Comparison of ENCODE assay signal across 9 mouse cellular contexts in genomic region chr10:122318886-122319285, GRCm38 (mm10).
A peak's percentile ranks its signal among the peaks of the same experiment; 100 is the strongest.
DNase-seq lines count a peak whose midpoint lies in the region; TF ChIP-seq lines count a peak whose summit lies in the region.
"Had no signal": no experiment of that assay in that cellular context is flagged by ENCODE, and none has a peak within 500 bp of the region (broad histone marks: within the 10 kb centered on the region; RNA-seq: fewer than 3 reads in every experiment).

No protein-coding gene starts in this region.

- no peak for TF ChIP-seq POLR2A in brain, embryonic 14.5 days (IDR thresholded peaks at IDR 0.05; ENCODE audit: borderline replicate concordance, extremely low read depth, insufficient read depth, insufficient read length, poor library complexity, severe bottlenecking)

- TF ChIP-seq CTCF in brain, embryonic 14.5 days (IDR thresholded peaks at IDR 0.05; ENCODE audit: borderline replicate concordance, extremely low read depth, insufficient read depth, insufficient read length) = no peak

- intact Hi-C loops in heart, postnatal 14 days (cut with DNase I) = no loop called here

- peak; percentile 22 for DNase-seq in kidney, postnatal 14 days
- DNase-seq in kidney, postnatal 4 days = no peak
- peak; percentile 6 for DNase-seq in R1 (ENCODE audit: low read depth, low spot score)
- peak; percentile 79 for DNase-seq in brain, embryonic 14.5 days (ENCODE audit: low read depth)
- DNase-seq in heart, postnatal 14 days = peak; percentile 16 to 36
- no peak for DNase-seq in urinary bladder, adult 2 months (ENCODE audit: low spot score)
- DNase-seq in frontal cortex, adult 2 months (ENCODE audit: extremely low spot score in 1 of 2, low spot score in 1 of 2) = no peak
- DNase-seq in spleen, postnatal 4 days (ENCODE audit: low spot score in 2 of 2) = no peak
- DNase-seq: liver, embryonic 13.5 days had no signal

Comparison
In these comparisons a context has a peak if more than half of its experiments do, and no peak if none do; other contexts are left out.
1. DNase-seq: peak in kidney, postnatal 14 days (single experiment), R1 (single experiment), brain, embryonic 14.5 days (single experiment) and heart, postnatal 14 days (2 of 2); none in kidney, postnatal 4 days (0 of 2), urinary bladder, adult 2 months (single experiment), frontal cortex, adult 2 months (0 of 2) and spleen, postnatal 4 days (0 of 2).